Mouse (Mus musculus) heart, embryonic 13.5 days (tissue): Measurements from ENCODE around the gene Rrp15. TPM values are rescaled to one million over a fixed set of nuclear protein-coding genes. Genes with fewer than 3 reads are reported as not detected.

Experiments
- ATAC-seq: fragments of 200-750 bp; cut with Nextera tagmentation; 2 replicates; pipeline ENCODE4 v1.8.0; 2017; ENCODE audit warnings: moderate TSS enrichment; ENCODE audit not compliant: insufficient number of reproducible peaks, low FRiP score, low TSS enrichment; ENCODE audit errors: extremely low read depth
- H3K27ac ChIP-seq: fragments of 300-500 bp; sonication (generic); replicated peaks from 2 replicates; pipeline ENCODE4 v1.5.1; 2015; ENCODE audit warnings: moderate library complexity, mild to moderate bottlenecking, inconsistent platforms
- H3K27me3 ChIP-seq: fragments of 300-500 bp; sonication (generic); replicated peaks from 2 replicates; pipeline ENCODE4 v1.6.1; 2015; ENCODE audit warnings: mild to moderate bottlenecking, inconsistent platforms
- H3K36me3 ChIP-seq: fragments of 300-500 bp; sonication (generic); 2 replicates; pipeline ENCODE4 v1.6.1; 2015; ENCODE audit warnings: mild to moderate bottlenecking, inconsistent platforms
- H3K4me1 ChIP-seq: fragments of 300-500 bp; sonication (generic); 2 replicates; pipeline ENCODE4 v1.6.1; 2015; ENCODE audit warnings: inconsistent platforms
- H3K4me2 ChIP-seq: fragments of 300-500 bp; sonication (generic); 2 replicates; pipeline ENCODE4 v1.6.1; 2015; ENCODE audit warnings: inconsistent platforms, mild to moderate bottlenecking, moderate library complexity
- H3K4me3 ChIP-seq: fragments of 300-500 bp; sonication (generic); 2 replicates; pipeline ENCODE4 v1.5.1; 2015; ENCODE audit warnings: moderate library complexity, mild to moderate bottlenecking, inconsistent platforms
- H3K9ac ChIP-seq: fragments of 300-500 bp; sonication (generic); 2 replicates; pipeline ENCODE4 v1.6.1; 2015; ENCODE audit warnings: inconsistent platforms, mild to moderate bottlenecking, moderate library complexity
- H3K9me3 ChIP-seq: fragments of 300-500 bp; sonication (generic); 2 replicates; pipeline ENCODE4 v1.6.1; 2016; ENCODE audit warnings: inconsistent platforms
- WGBS: fragments of 180-500 bp; shearing (Covaris S2); methylation state at CpG from one replicate; pipeline ENCODE4 v1.1.7; 2015; ENCODE audit warnings: mixed read lengths; 5-methylcytosine and 5-hydroxymethylcytosine counted together
- polyA plus RNA-seq: library from polyadenylated mRNA; unstranded; fragments of >200 nt; fragmentation: Nextera tagmentation; extraction: Ambion mirVana; gene quantifications from 2 replicates; pipeline ENCODE4 v1.2.1, GENCODE M21; 2015

Gene Rrp15
- polyA plus RNA-seq, 1 experiment from 2014 or later: 36.7 TPM

GRCm38 (mm10) chr1:186698583-186699338, 50.4 kb downstream of the Rrp15 start:
- WGBS: 75% methylated on average over 15 of the region's 15 CpGs
- no peak for ATAC-seq
- Histone ChIP-seq H3K36me3 (peaks cover 36% of the 10 kb centered on the region), H3K4me2 (no peak overlapping the region), H3K4me1 (peaks cover 66% of the 10 kb centered on the region), H3K9me3 (no peaks in the 10 kb centered on the region), H3K27ac (no peak overlapping the region), H3K27me3 (no peaks in the 10 kb centered on the region), H3K9ac (no peak overlapping the region), H3K4me3 (no peak overlapping the region)

- Histone ChIP-seq H3K27me3 (no peaks in the 10 kb centered on the region), H3K4me3 (no peak overlapping the region), H3K9me3 (no peaks in the 10 kb centered on the region), H3K4me2 (no peak overlapping the region), H3K36me3 (peaks cover 42% of the 10 kb centered on the region), H3K27ac (peak overlapping the region; percentile 40), H3K4me1 (peaks cover 59% of the 10 kb centered on the region), H3K9ac (no peak overlapping the region)
- ATAC-seq: no peak
- 74% methylated on average over 9 of the region's 9 CpGs for WGBS
These were observed 52.9 kb downstream of the Rrp15 start for GRCm38 (mm10) chr1:186696231-186696630.

GRCm38 (mm10) chr1:186695361-186695760, 53.8 kb downstream of the Rrp15 start:
- H3K36me3 ChIP-seq: peaks cover 44% of the 10 kb centered on the region
- no peaks in the 10 kb centered on the region for H3K9me3 ChIP-seq
- no peak overlapping the region for H3K4me2 ChIP-seq
- no peak overlapping the region for H3K9ac ChIP-seq
- H3K27ac ChIP-seq: peak overlapping the region; percentile 40
- no peaks in the 10 kb centered on the region for H3K27me3 ChIP-seq
- H3K4me1 ChIP-seq: peaks cover 60% of the 10 kb centered on the region
- WGBS: 35% methylated on average over 4 of the region's 4 CpGs
- ATAC-seq: no peak
- H3K4me3 ChIP-seq: no peak overlapping the region

GRCm38 (mm10) chr1:186692370-186692769, 56.8 kb downstream of the Rrp15 start:
- WGBS: 73% methylated on average over 4 of the region's 4 CpGs
- H3K36me3 ChIP-seq: peaks cover 39% of the 10 kb centered on the region
- H3K4me1 ChIP-seq: peaks cover 61% of the 10 kb centered on the region
- no peak overlapping the region for H3K4me3 ChIP-seq
- no peak for ATAC-seq
- H3K9me3 ChIP-seq: no peaks in the 10 kb centered on the region
- H3K27ac ChIP-seq: no peak overlapping the region
- H3K27me3 ChIP-seq: no peaks in the 10 kb centered on the region
- no peak overlapping the region for H3K9ac ChIP-seq
- no peak overlapping the region for H3K4me2 ChIP-seq

- 63% methylated on average over 9 of the region's 9 CpGs for WGBS
- no peak overlapping the region for H3K4me2 ChIP-seq
- ATAC-seq: no peak
- H3K4me3 ChIP-seq: no peak overlapping the region
- H3K36me3 ChIP-seq: peaks cover 33% of the 10 kb centered on the region
- H3K9me3 ChIP-seq: no peaks in the 10 kb centered on the region
- no peak overlapping the region for H3K9ac ChIP-seq
- H3K4me1 ChIP-seq: peaks cover 61% of the 10 kb centered on the region
- no peaks in the 10 kb centered on the region for H3K27me3 ChIP-seq
- no peak overlapping the region for H3K27ac ChIP-seq
These were observed 57.5 kb downstream of the Rrp15 start for GRCm38 (mm10) chr1:186691708-186692107.

- Histone ChIP-seq H3K27me3 (no peaks in the 10 kb centered on the region), H3K27ac (no peak overlapping the region), H3K9me3 (no peaks in the 10 kb centered on the region), H3K4me2 (no peak overlapping the region), H3K4me1 (peaks cover 85% of the 10 kb centered on the region), H3K4me3 (no peak overlapping the region), H3K36me3 (peaks cover 15% of the 10 kb centered on the region), H3K9ac (no peak overlapping the region)
- ATAC-seq: no peak
- 71% methylated on average over 3 of the region's 3 CpGs for WGBS
These were observed 65.1 kb downstream of the Rrp15 start for GRCm38 (mm10) chr1:186684041-186684440.

GRCm38 (mm10) chr1:186682606-186683005, 66.6 kb downstream of the Rrp15 start:
- no peak for ATAC-seq
- peak overlapping the region; percentile 58 for H3K27ac ChIP-seq
- H3K4me1 ChIP-seq: peaks cover 92% of the 10 kb centered on the region
- peak overlapping the region; percentile 61 for H3K9ac ChIP-seq
- WGBS: 40% methylated on average over 7 of the region's 7 CpGs
- no peak overlapping the region for H3K4me3 ChIP-seq
- peak overlapping the region; percentile 31 for H3K4me2 ChIP-seq
- no peaks in the 10 kb centered on the region for H3K9me3 ChIP-seq
- H3K36me3 ChIP-seq: peaks cover 10% of the 10 kb centered on the region
- H3K27me3 ChIP-seq: no peaks in the 10 kb centered on the region

- Histone ChIP-seq H3K4me3 (no peak overlapping the region), H3K9me3 (no peaks in the 10 kb centered on the region), H3K4me1 (peaks cover 92% of the 10 kb centered on the region), H3K27me3 (no peaks in the 10 kb centered on the region), H3K27ac (no peak overlapping the region), H3K4me2 (no peak overlapping the region), H3K36me3 (peaks cover 12% of the 10 kb centered on the region), H3K9ac (no peak overlapping the region)
- 76% methylated on average over 12 of the region's 12 CpGs for WGBS
- no peak for ATAC-seq
These were observed 71.5 kb downstream of the Rrp15 start for GRCm38 (mm10) chr1:186677614-186678013.

GRCm38 (mm10) chr1:186676199-186676598, 73.0 kb downstream of the Rrp15 start:
- Histone ChIP-seq H3K9ac (0 out of 2 replicates have a peak overlapping the region, but pooled peaks have one; percentile 24), H3K4me1 (peaks cover 81% of the 10 kb centered on the region), H3K36me3 (peaks cover 17% of the 10 kb centered on the region), H3K9me3 (no peaks in the 10 kb centered on the region), H3K4me2 (no peak overlapping the region), H3K27me3 (no peaks in the 10 kb centered on the region), H3K27ac (no peak overlapping the region), H3K4me3 (no peak overlapping the region)
- 63% methylated on average over 5 of the region's 5 CpGs for WGBS
- ATAC-seq: no peak

GRCm38 (mm10) chr1:186675263-186675662, 73.9 kb downstream of the Rrp15 start:
- no peak overlapping the region for H3K27ac ChIP-seq
- peaks cover 17% of the 10 kb centered on the region for H3K36me3 ChIP-seq
- H3K4me1 ChIP-seq: peaks cover 80% of the 10 kb centered on the region
- no peak overlapping the region for H3K9ac ChIP-seq
- H3K4me2 ChIP-seq: no peak overlapping the region
- 72% methylated on average over 6 of the region's 6 CpGs for WGBS
- no peak for ATAC-seq
- H3K9me3 ChIP-seq: no peaks in the 10 kb centered on the region
- no peak overlapping the region for H3K4me3 ChIP-seq
- no peaks in the 10 kb centered on the region for H3K27me3 ChIP-seq

GRCm38 (mm10) chr1:186674621-186675020, 74.5 kb downstream of the Rrp15 start:
- Histone ChIP-seq H3K9ac (no peak overlapping the region), H3K36me3 (peaks cover 17% of the 10 kb centered on the region), H3K27ac (no peak overlapping the region), H3K4me3 (no peak overlapping the region), H3K4me2 (no peak overlapping the region), H3K4me1 (peaks cover 80% of the 10 kb centered on the region), H3K27me3 (no peaks in the 10 kb centered on the region), H3K9me3 (no peaks in the 10 kb centered on the region)
- WGBS: 71% methylated on average over 3 of the region's 3 CpGs
- ATAC-seq: no peak

GRCm38 (mm10) chr1:186673166-186673565, 76.0 kb downstream of the Rrp15 start:
- Histone ChIP-seq H3K27me3 (no peaks in the 10 kb centered on the region), H3K4me1 (peaks cover 77% of the 10 kb centered on the region), H3K27ac (no peak overlapping the region), H3K4me2 (no peak overlapping the region), H3K9me3 (no peaks in the 10 kb centered on the region), H3K36me3 (peaks cover 17% of the 10 kb centered on the region), H3K4me3 (no peak overlapping the region), H3K9ac (no peak overlapping the region)
- no peak for ATAC-seq
- WGBS: 69% methylated on average over 4 of the region's 4 CpGs
